Mouse (Mus musculus) liver, embryonic 14.5 days (tissue): ENCODE results near the gene 0610012G03Rik.

Experiments
- CTCF ChIP-seq: IDR thresholded peaks from 2 replicates; pipeline ENCODE4 v1.5.1; 2016; ENCODE audit warnings: antibody characterized with exemption, low read depth, control low read depth
- EP300 ChIP-seq: IDR thresholded peaks from 2 replicates; pipeline ENCODE4 v1.6.1; 2016; ENCODE audit warnings: antibody characterized with exemption, low read depth

DNA sequence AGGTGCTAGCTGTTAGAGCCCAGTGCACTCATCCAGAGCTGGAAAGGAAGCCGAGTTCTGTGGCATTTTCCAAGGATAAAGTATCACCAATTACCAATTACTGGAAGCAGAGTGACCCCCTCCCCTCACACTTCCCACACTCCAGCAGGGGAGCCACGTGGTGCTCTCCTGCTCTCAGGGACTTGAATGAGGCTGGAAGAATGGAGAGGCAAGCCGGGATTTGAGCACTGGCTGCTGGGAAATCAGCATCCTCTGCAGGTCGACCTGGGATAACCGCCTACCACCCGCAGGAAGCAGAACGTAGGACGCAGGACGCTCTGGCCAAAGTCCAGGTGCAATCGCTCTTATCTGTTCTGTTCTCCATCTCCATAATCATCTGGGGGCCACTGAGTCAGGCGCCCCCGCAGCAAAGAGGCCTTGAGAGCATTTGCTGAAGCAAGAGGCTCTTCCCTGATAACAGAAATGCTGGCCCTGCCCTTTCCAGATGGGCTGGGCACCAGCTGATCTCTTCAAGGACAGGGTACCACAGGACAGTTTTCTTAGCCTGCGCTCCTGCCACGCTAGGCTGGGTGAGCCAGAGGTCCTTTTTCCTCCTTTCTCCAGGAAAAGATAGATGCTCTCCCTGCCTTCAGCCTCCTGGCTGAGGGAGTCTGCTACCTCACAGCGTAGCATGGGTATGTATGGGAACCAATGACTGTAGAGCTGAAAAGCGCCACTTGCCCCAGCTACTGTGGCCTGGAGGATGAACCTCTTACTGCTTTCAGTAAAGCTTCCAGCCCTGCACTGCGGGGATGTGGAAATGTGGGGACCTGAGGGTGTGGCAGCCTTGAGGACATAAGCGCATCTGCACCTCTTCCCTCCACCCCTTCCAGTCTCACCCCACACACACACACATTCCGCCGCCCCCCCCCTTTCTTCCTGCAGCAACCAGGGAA lies 42.1 kb downstream of the 0610012G03Rik start:
- TF ChIP-seq EP300 (no peak), CTCF (0 out of 2 replicates have a peak, but pooled peaks have one; percentile 3)
